Mouse (Mus musculus): ENCODE results near the gene Cdc42se2.

- TF ChIP-seq GATA1 (IDR thresholded peaks at IDR 0.05; ENCODE audit: borderline replicate concordance, low read length) = no peak
- no peak for TF ChIP-seq FLI1 (IDR thresholded peaks at IDR 0.05; ENCODE audit: low read length)
Measured at GRCm38 (mm10) chr11:54675792-54676489, 111.5 kb downstream of the Cdc42se2 start.
